Mouse (Mus musculus): ENCODE data around the gene Arf6. TPM values are rescaled to one million over a fixed set of nuclear protein-coding genes. Genes with fewer than 3 reads are reported as not detected.
A peak's percentile ranks its signal among the peaks of the same experiment; 100 is the strongest.

The Arf6 gene
- total RNA-seq (2012; rRNA removed), result 74.7 and 89.3 TPM in 2 replicates

GRCm38 (mm10) chr12:69371854-69372671 lies at the start of gene Arf6, which contains the start of gene Gm9887:
Arf6 (plus strand) TSS chr12:69372150.
Gm9887 (minus strand) TSS chr12:69372458.
- TF ChIP-seq MAFK (IDR thresholded peaks at IDR 0.05; ENCODE audit: insufficient read depth, low read depth, low read length) (no peak), CHD2 (IDR thresholded peaks at IDR 0.05; ENCODE audit: low read depth, low read length) (peak; percentile 10; the same call in 1 of the 2 replicates), HCFC1 (IDR thresholded peaks at IDR 0.05; ENCODE audit: borderline replicate concordance, insufficient read depth, low read length) (0 out of 2 replicates have a peak, but pooled peaks have one; percentile 13), ZNF384 (IDR thresholded peaks at IDR 0.05; ENCODE audit: low read depth, low read length) (no peak), ZC3H11A (IDR thresholded peaks at IDR 0.05; ENCODE audit: borderline replicate concordance, low read depth, low read length) (no peak)
- in situ Hi-C loops (cut with MboI; ENCODE audit: low sequenced_read_pairs in 2 of 2, unreplicated experiment in 2 of 2), result no loop called here
- peaks cover 12% of the 10 kb centered on the region for H3K36me3 ChIP-seq (ENCODE audit: control insufficient read depth, insufficient read depth, low read length, poor library complexity, severe bottlenecking)
- H3K9ac ChIP-seq (ENCODE audit: insufficient read depth, low read depth, low read length, poor library complexity, severe bottlenecking), result peak within 1 kb of the TSS; percentile 94
- H3K4me1 ChIP-seq (ENCODE audit: control insufficient read depth in 2 of 2, insufficient read depth in 2 of 2, low read length in 2 of 2, poor library complexity in 1 of 2), result peaks cover 4 to 9% of the 10 kb centered on the region in 2 experiments; a peak in 2 of 4 replicates
- DNase-seq (ENCODE audit: low read depth, low spot score), result peak; percentile 93
- H3K4me3 ChIP-seq (ENCODE audit: insufficient read depth in 1 of 2, low read depth in 1 of 2, low read length in 2 of 2, poor library complexity in 1 of 2, severe bottlenecking in 1 of 2), result peak within 1 kb of the TSS; percentile 79 to 96
- H3K9me3 ChIP-seq (ENCODE audit: control insufficient read depth, insufficient read depth, low read depth, low read length), result no peaks in the 10 kb centered on the region
- peak within 1 kb of the TSS; percentile 95 for H3K27ac ChIP-seq (ENCODE audit: insufficient read depth, low read depth, low read length, poor library complexity, severe bottlenecking)

GRCm38 (mm10) chr12:69331187-69331586 lies 40.8 kb upstream of the Arf6 start:
- TF ChIP-seq ZNF384 (IDR thresholded peaks at IDR 0.05; ENCODE audit: low read depth, low read length), result no peak
- no peak for TF ChIP-seq ZC3H11A (IDR thresholded peaks at IDR 0.05; ENCODE audit: borderline replicate concordance, low read depth, low read length)
- TF ChIP-seq MAFK (IDR thresholded peaks at IDR 0.05; ENCODE audit: insufficient read depth, low read depth, low read length), result no peak
- TF ChIP-seq HCFC1 (IDR thresholded peaks at IDR 0.05; ENCODE audit: borderline replicate concordance, insufficient read depth, low read length), result no peak
- no peak for TF ChIP-seq CHD2 (IDR thresholded peaks at IDR 0.05; ENCODE audit: low read depth, low read length)
- H3K4me3 ChIP-seq (ENCODE audit: insufficient read depth in 1 of 2, low read depth in 1 of 2, low read length in 2 of 2, poor library complexity in 1 of 2, severe bottlenecking in 1 of 2), result no peak overlapping the region
- H3K9ac ChIP-seq (ENCODE audit: insufficient read depth, low read depth, low read length, poor library complexity, severe bottlenecking), result no peak overlapping the region
- in situ Hi-C loops (cut with MboI; ENCODE audit: low sequenced_read_pairs in 2 of 2, unreplicated experiment in 2 of 2), result no loop called here
- no peaks in the 10 kb centered on the region for H3K4me1 ChIP-seq (ENCODE audit: control insufficient read depth in 2 of 2, insufficient read depth in 2 of 2, low read length in 2 of 2, poor library complexity in 1 of 2)
- H3K27ac ChIP-seq (ENCODE audit: insufficient read depth, low read depth, low read length, poor library complexity, severe bottlenecking), result no peak overlapping the region
- DNase-seq (ENCODE audit: low read depth, low spot score), result no peak
- H3K9me3 ChIP-seq (ENCODE audit: control insufficient read depth, insufficient read depth, low read depth, low read length), result no peaks in the 10 kb centered on the region
- peaks cover 10% of the 10 kb centered on the region for H3K36me3 ChIP-seq (ENCODE audit: control insufficient read depth, insufficient read depth, low read length, poor library complexity, severe bottlenecking)

- peaks cover 14% of the 10 kb centered on the region for H3K36me3 ChIP-seq (ENCODE audit: control insufficient read depth, insufficient read depth, low read length, poor library complexity, severe bottlenecking)
- no peak overlapping the region for H3K27ac ChIP-seq (ENCODE audit: insufficient read depth, low read depth, low read length, poor library complexity, severe bottlenecking)
- DNase-seq (ENCODE audit: low read depth, low spot score), result no peak
- TF ChIP-seq MAFK (IDR thresholded peaks at IDR 0.05; ENCODE audit: insufficient read depth, low read depth, low read length) (no peak), HCFC1 (IDR thresholded peaks at IDR 0.05; ENCODE audit: borderline replicate concordance, insufficient read depth, low read length) (no peak), ZC3H11A (IDR thresholded peaks at IDR 0.05; ENCODE audit: borderline replicate concordance, low read depth, low read length) (no peak), ZNF384 (IDR thresholded peaks at IDR 0.05; ENCODE audit: low read depth, low read length) (no peak), CHD2 (IDR thresholded peaks at IDR 0.05; ENCODE audit: low read depth, low read length) (no peak)
- in situ Hi-C loops (cut with MboI; ENCODE audit: low sequenced_read_pairs in 2 of 2, unreplicated experiment in 2 of 2), result no loop called here
- H3K9me3 ChIP-seq (ENCODE audit: control insufficient read depth, insufficient read depth, low read depth, low read length), result no peaks in the 10 kb centered on the region
- no peak overlapping the region for H3K9ac ChIP-seq (ENCODE audit: insufficient read depth, low read depth, low read length, poor library complexity, severe bottlenecking)
- no peaks in the 10 kb centered on the region for H3K4me1 ChIP-seq (ENCODE audit: control insufficient read depth in 2 of 2, insufficient read depth in 2 of 2, low read length in 2 of 2, poor library complexity in 1 of 2)
- H3K4me3 ChIP-seq (ENCODE audit: insufficient read depth in 1 of 2, low read depth in 1 of 2, low read length in 2 of 2, poor library complexity in 1 of 2, severe bottlenecking in 1 of 2), result no peak overlapping the region
Observed at GRCm38 (mm10) chr12:69332147-69332546, 39.8 kb upstream of the Arf6 start.

GRCm38 (mm10) chr12:69333547-69333946 lies 38.4 kb upstream of the Arf6 start:
- DNase-seq (ENCODE audit: low read depth, low spot score), result peak; percentile 19
- H3K4me1 ChIP-seq (ENCODE audit: control insufficient read depth in 2 of 2, insufficient read depth in 2 of 2, low read length in 2 of 2, poor library complexity in 1 of 2), result no peaks in the 10 kb centered on the region
- TF ChIP-seq ZNF384 (IDR thresholded peaks at IDR 0.05; ENCODE audit: low read depth, low read length) (0 out of 2 replicates have a peak, but pooled peaks have one; percentile 21), ZC3H11A (IDR thresholded peaks at IDR 0.05; ENCODE audit: borderline replicate concordance, low read depth, low read length) (no peak)
- no peak overlapping the region for H3K4me3 ChIP-seq (ENCODE audit: insufficient read depth in 1 of 2, low read depth in 1 of 2, low read length in 2 of 2, poor library complexity in 1 of 2, severe bottlenecking in 1 of 2)
- H3K9ac ChIP-seq (ENCODE audit: insufficient read depth, low read depth, low read length, poor library complexity, severe bottlenecking), result no peak overlapping the region
- no peaks in the 10 kb centered on the region; the same call in 1 of the 2 replicates for H3K9me3 ChIP-seq (ENCODE audit: control insufficient read depth, insufficient read depth, low read depth, low read length)
- H3K36me3 ChIP-seq (ENCODE audit: control insufficient read depth, insufficient read depth, low read length, poor library complexity, severe bottlenecking), result peaks cover 12% of the 10 kb centered on the region
- no peak overlapping the region for H3K27ac ChIP-seq (ENCODE audit: insufficient read depth, low read depth, low read length, poor library complexity, severe bottlenecking)
- in situ Hi-C loops (cut with MboI; ENCODE audit: low sequenced_read_pairs in 2 of 2, unreplicated experiment in 2 of 2), result no loop called here
